Mouse (Mus musculus) CD4-positive, CD25-positive, alpha-beta regulatory T cell, adult 2 months (primary cell): Measurements from ENCODE around the gene Inha.

Experiments used
- DNase-seq: peaks from one replicate; pipeline ENCODE4 v3.0.0-alpha.2; 2012; ENCODE audit warnings: low read depth, low spot score

Gene Inha

GRCm38 (mm10) chr1:75519576-75519975 lies 12.7 kb downstream of the Inha start:
- no peak for DNase-seq

GRCm38 (mm10) chr1:75521321-75522031 lies 14.6 kb downstream of the Inha start, which contains the start of gene Stk11ip:
TSS of gene Stk11ip (plus strand) at chr1:75521529.
- DNase-seq: peak; percentile 94

- no peak for DNase-seq
These were observed 17.8 kb downstream of the Inha start for GRCm38 (mm10) chr1:75524679-75525078.

GRCm38 (mm10) chr1:75530546-75530945 lies 23.7 kb downstream of the Inha start:
- no peak for DNase-seq

- DNase-seq: no peak
These were observed 25.6 kb downstream of the Inha start for GRCm38 (mm10) chr1:75532280-75533172.

GRCm38 (mm10) chr1:75533325-75534252 lies 26.7 kb downstream of the Inha start:
- DNase-seq: no peak

- no peak for DNase-seq
These were observed 30.7 kb downstream of the Inha start for GRCm38 (mm10) chr1:75537587-75537986.

- DNase-seq: no peak
These were observed 31.8 kb downstream of the Inha start for GRCm38 (mm10) chr1:75538597-75539190.

- DNase-seq: no peak
These were observed 34.6 kb downstream of the Inha start for GRCm38 (mm10) chr1:75541496-75541895.

- no peak for DNase-seq
These were observed 37.5 kb downstream of the Inha start for GRCm38 (mm10) chr1:75544351-75544750.

GRCm38 (mm10) chr1:75545965-75546956 lies 39.4 kb downstream of the Inha start, which contains the start of gene Slc4a3:
TSS of gene Slc4a3 (plus strand) at chr1:75546266.
- DNase-seq: no peak

GRCm38 (mm10) chr1:75547351-75547750 lies 40.5 kb downstream of the Inha start:
- DNase-seq: no peak

GRCm38 (mm10) chr1:75548083-75548482 lies 41.2 kb downstream of the Inha start:
- no peak for DNase-seq

GRCm38 (mm10) chr1:75548871-75549270 lies 42.0 kb downstream of the Inha start:
- no peak for DNase-seq

- no peak for DNase-seq
These were observed 42.7 kb downstream of the Inha start for GRCm38 (mm10) chr1:75549289-75550279.

- DNase-seq: no peak
These were observed 43.7 kb downstream of the Inha start for GRCm38 (mm10) chr1:75550586-75550985.

- DNase-seq: no peak
These were observed 48.8 kb downstream of the Inha start for GRCm38 (mm10) chr1:75555680-75556079.

- DNase-seq: no peak
These were observed 49.4 kb downstream of the Inha start for GRCm38 (mm10) chr1:75556143-75556781.
